Mouse (Mus musculus): ENCODE results near the gene Nol9.
A peak's percentile ranks its signal among the peaks of the same experiment; 100 is the strongest.

Gene Nol9

DNA sequence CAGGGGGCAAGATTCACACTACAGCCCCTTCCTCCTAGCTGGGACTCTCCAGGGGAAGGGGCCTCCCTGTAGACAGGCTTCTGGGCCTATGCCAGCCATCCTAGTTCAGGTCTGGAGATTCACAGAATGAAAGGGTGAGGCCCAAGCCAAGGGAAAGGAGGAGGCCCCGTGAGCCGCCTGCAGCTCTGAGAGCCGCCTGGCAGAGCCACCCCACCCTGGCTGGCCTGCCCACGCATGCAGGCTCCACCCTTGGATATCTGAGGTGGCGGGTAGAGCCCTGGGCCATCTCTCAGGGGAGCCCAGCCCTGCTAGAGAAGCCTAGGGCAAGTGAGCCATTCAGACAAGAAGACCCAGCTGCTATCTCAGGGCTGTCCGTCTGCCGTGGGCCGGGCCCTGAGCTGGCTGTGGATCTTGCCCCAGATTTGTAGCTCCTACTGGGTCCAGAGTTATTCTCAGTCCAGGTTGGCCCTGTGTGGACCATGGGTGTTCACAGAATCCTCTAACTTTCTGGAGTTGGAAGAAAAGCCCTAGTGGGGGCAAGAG, 53.7 kb downstream of the Nol9 start:
- DNase-seq (ENCODE audit: low spot score in 2 of 2): peak; percentile 63 to 79

DNA sequence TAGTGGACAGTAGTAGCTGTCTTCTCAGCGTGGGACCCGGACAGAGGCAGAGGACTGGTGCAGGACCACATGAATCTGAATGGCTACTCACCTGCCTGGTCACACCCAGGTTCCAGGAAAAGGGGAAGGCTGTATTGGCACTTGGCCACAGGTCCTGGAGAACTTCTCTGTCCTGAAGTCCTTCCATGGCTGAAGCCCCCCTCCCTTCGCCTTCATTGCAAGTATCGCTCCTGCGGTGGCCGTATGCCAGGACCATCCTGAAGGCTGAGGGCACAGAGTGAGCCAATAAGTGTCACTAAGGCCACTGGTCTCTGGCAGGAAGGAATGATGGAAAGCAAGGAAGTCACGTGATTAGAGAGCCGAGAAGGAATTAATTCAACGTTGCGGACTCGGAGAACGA, 55.1 kb downstream of the Nol9 start:
- DNase-seq (ENCODE audit: low spot score in 2 of 2): peak in 1 of 2 experiments; percentile 20

- DNase-seq (ENCODE audit: low spot score in 2 of 2): peak; percentile 90 to 93
Observed at GRCm38 (mm10) chr4:152095937-152096910, 57.1 kb downstream of the Nol9 start.

DNA sequence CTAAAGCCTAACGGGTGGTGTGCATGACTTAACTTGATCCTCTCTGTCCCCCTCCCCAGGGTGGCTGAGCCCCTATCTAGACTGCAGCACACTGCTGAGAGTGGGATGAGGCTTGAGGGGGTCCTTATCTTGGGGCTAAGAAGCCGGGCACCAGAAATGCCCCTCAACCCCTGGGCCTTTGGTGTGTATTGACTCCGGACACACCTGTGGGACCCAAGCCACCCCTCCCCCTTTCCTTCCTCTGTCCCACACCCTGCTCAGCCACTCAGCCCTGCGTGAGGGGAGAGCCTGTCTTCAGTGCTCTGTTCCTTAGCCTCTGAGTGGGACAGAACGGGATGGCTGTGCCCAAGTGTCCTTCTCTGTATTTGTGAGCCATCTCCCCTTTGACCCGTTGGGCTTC, 57.8 kb downstream of the Nol9 start:
- DNase-seq (ENCODE audit: low spot score in 2 of 2): no peak

DNA sequence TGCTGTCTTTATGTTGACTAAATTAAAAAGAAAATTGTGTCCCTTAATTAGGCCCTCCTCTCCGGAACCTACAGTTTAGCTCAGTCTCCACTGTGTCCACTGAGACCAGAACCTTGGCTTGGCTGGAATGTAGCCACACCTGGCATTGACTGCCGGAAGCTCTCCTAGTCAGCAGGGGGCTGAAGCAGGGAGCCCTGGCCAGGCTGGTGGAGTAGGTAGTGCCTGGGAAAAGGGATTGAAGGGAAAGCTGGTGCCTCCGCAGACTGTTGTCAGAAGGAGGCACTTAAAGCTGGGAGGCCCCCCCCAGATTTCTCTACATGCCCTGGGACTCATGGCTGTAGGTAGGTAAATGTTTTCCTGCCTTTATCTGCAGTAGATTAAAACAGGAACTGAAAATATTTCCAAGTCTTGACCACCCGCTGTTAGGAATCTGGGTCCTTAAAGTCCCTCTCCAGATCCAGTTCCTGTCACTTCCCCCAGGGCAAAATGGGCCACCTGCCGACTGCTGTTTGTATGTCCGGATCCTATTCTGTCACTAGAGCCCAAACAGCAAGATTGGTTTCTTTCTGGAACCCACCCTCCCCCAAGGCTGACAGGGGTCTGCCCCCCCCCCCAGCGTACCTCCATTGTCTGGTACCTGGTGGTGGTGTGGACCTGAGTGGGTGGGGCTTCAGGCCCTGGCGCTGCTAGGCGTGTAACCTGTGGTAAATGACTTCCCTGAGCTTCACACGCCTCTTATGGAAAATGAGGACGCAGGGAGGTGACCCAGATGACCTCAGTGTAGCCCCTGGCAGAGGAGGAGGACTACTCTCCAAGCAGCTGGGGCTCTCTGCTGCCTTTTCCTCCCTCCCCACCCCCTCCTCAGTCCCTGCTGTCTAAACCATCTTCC, 59.0 kb downstream of the Nol9 start:
- DNase-seq (ENCODE audit: low spot score in 2 of 2): no peak

DNA sequence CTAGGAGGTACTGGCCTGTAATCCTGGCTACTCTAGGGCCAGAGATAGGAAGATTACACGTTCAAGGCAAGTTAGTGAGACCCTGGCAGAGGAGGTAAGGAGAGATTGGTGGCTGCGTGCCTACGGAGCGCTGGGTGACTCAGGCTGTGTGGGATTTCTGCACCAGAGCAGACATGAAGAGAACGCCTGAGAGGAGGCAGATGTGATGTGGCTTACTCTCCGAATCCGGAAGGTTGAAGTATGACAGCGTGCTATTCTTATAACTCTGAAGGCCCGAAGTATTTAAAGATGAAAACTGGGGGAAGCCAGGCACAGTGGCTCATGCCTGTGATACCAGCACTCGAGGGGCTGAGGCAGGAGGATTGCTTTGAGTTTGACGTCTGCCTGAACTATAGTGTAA, 61.4 kb downstream of the Nol9 start:
- DNase-seq (ENCODE audit: low spot score in 2 of 2): no peak

- no peak for DNase-seq (ENCODE audit: low spot score in 2 of 2)
Observed at GRCm38 (mm10) chr4:152101081-152101653, 62.0 kb downstream of the Nol9 start.

DNA sequence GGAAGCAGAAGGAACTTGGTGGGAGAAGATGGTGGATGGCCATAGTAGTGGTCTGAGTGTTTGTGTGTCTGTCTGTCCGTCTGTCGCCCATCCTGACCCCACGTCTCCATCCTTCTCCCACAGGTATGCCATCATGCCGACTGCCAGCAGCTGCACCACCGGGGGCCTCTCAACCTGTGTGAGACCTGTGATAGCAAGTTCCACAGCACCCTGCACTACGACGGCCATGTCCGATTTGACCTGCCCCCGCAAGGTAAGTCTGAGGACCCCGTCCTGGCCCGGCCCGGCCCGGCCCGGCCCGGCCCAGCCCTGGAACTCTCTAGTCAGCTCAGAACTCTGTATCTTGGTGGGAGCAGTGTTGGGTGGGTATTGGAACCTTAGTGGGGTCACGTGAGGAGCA, 62.8 kb downstream of the Nol9 start:
- DNase-seq (ENCODE audit: low spot score in 2 of 2): no peak

DNA sequence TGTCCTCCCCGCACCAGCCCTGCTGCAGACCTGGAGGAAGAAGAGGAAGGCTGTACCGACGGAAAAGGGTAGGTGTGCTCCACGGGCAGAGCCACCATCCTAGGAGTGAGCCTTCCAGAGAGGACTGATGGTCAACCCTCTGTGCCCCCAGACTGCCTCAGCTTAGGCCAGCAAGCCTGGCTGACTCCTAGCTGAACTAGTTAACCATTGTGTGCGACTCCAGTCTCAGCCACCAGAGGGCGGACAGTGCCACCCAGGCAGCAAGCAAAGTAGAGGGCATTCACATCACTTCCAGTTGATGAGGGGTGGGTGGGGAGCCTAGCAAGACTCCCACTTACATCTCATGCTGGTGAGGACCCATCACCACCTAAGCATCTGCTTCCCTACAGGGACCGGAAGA, 63.9 kb downstream of the Nol9 start:
- peak; percentile 81 to 91 for DNase-seq (ENCODE audit: low spot score in 2 of 2)

GRCm38 (mm10) chr4:152106746-152107145, 67.6 kb downstream of the Nol9 start:
- no peak for DNase-seq (ENCODE audit: low spot score in 2 of 2)

- DNase-seq (ENCODE audit: low spot score in 2 of 2): peak in 1 of 2 experiments; percentile 51
Observed at GRCm38 (mm10) chr4:152107493-152107892, 68.4 kb downstream of the Nol9 start.

GRCm38 (mm10) chr4:152107971-152108509, 68.9 kb downstream of the Nol9 start:
- DNase-seq (ENCODE audit: low spot score in 2 of 2): peak in 1 of 2 experiments; percentile 75

GRCm38 (mm10) chr4:152108673-152109072, 69.6 kb downstream of the Nol9 start:
- no peak for DNase-seq (ENCODE audit: low spot score in 2 of 2)

GRCm38 (mm10) chr4:152109509-152109908, 70.4 kb downstream of the Nol9 start:
- no peak for DNase-seq (ENCODE audit: low spot score in 2 of 2)

- DNase-seq (ENCODE audit: low spot score in 2 of 2): peak in 1 of 2 experiments; percentile 60
Observed at GRCm38 (mm10) chr4:152110689-152111088, 71.6 kb downstream of the Nol9 start.
